Comparison of ENCODE assay signal across 8 mouse cellular contexts in genomic region chr6:25020005-25020772, GRCm38 (mm10).
DNase-seq lines count a peak whose midpoint lies in the region; ATAC-seq and TF ChIP-seq lines count a peak whose summit lies in the region.

No protein-coding gene starts in this region.

- intact Hi-C loops in gastrocnemius, postnatal 36 days (cut with DNase I), result no loop called here

- peak; percentile 56 to 60; a peak in 1 of 4 replicates for ATAC-seq in hematopoietic stem cell, adult 5-6 weeks (replicated peaks in 1 of 2; ENCODE audit: insufficient read depth in 1 of 2, low FRiP score in 2 of 2, low TSS enrichment in 1 of 2, low read depth in 1 of 2, poor library complexity in 2 of 2, severe bottlenecking in 2 of 2)
- no peak for ATAC-seq in limb, embryonic 14.5 days (ENCODE audit: low FRiP score, low read depth)
- ATAC-seq in stomach, embryonic 16.5 days (ENCODE audit: insufficient read depth, low FRiP score), result 0 out of 2 replicates have a peak, but pooled peaks have one; percentile 53

- no peak for TF ChIP-seq POLR2A in limb, embryonic 14.5 days (IDR thresholded peaks at IDR 0.05; ENCODE audit: borderline replicate concordance, extremely low read depth, insufficient read depth, insufficient read length)

- no peak overlapping the region for H3K9ac ChIP-seq in limb, embryonic 14.5 days (ENCODE audit: low read depth, low read length, severe bottlenecking)
- H3K9ac ChIP-seq in stomach, embryonic 16.5 days (ENCODE audit: low read length), result no peak overlapping the region

- H3K27me3 ChIP-seq in limb, embryonic 14.5 days (ENCODE audit: control insufficient read depth, insufficient read depth, low read length), result no peaks in the 10 kb centered on the region
- no peaks in the 10 kb centered on the region for H3K27me3 ChIP-seq in stomach, embryonic 16.5 days (ENCODE audit: control insufficient read depth, insufficient read depth, low read length)

- H3K4me3 ChIP-seq in limb, embryonic 14.5 days (replicated peaks; ENCODE audit: low read length), result no peak overlapping the region
- H3K4me3 ChIP-seq in stomach, embryonic 16.5 days (replicated peaks; ENCODE audit: low read length), result no peak overlapping the region

- no peaks in the 10 kb centered on the region for H3K4me1 ChIP-seq in limb, embryonic 14.5 days (ENCODE audit: control insufficient read depth, insufficient read depth, low read length)
- H3K4me1 ChIP-seq in stomach, embryonic 16.5 days (ENCODE audit: control insufficient read depth, insufficient read depth, low read length), result no peaks in the 10 kb centered on the region

- H3K4me2 ChIP-seq in limb, embryonic 14.5 days (replicated peaks; ENCODE audit: low read depth, low read length, severe bottlenecking), result no peak overlapping the region
- no peak overlapping the region for H3K4me2 ChIP-seq in stomach, embryonic 16.5 days (ENCODE audit: low read depth, low read length)

- no peaks in the 10 kb centered on the region for H3K36me3 ChIP-seq in limb, embryonic 14.5 days (ENCODE audit: control insufficient read depth, insufficient read depth, low read length)
- H3K36me3 ChIP-seq in stomach, embryonic 16.5 days (ENCODE audit: control insufficient read depth, insufficient read depth, low read length), result no peaks in the 10 kb centered on the region

- no peak overlapping the region for H3K27ac ChIP-seq in limb, embryonic 14.5 days (replicated peaks; ENCODE audit: low read depth, low read length)
- no peak overlapping the region for H3K27ac ChIP-seq in stomach, embryonic 16.5 days (ENCODE audit: low read length)

- H3K9me3 ChIP-seq in limb, embryonic 14.5 days (ENCODE audit: control insufficient read depth, low read length), result no peaks in the 10 kb centered on the region
- no peaks in the 10 kb centered on the region for H3K9me3 ChIP-seq in stomach, embryonic 16.5 days (replicated peaks; ENCODE audit: control insufficient read depth, low read length)

- peak; percentile 9 to 22 for DNase-seq in adrenal gland, postnatal 36 days
- no peak for DNase-seq in adrenal gland, postnatal 4 days (ENCODE audit: low spot score in 2 of 2)
- DNase-seq in right cerebral cortex, adult 18-20 months, result peak; percentile 27
- no peak for DNase-seq in right cerebral cortex, postnatal 25 days
- peak; percentile 68 for DNase-seq in limb, embryonic 14.5 days (ENCODE audit: low spot score)
- no peak for DNase-seq in gastrocnemius, postnatal 36 days

- 27% methylated on average over 2 of the region's 2 CpGs for WGBS in limb, embryonic 14.5 days
- 10% methylated on average over 2 of the region's 2 CpGs for WGBS in stomach, embryonic 16.5 days

Comparison
In these comparisons a context has a peak if more than half of its experiments do, and no peak if none do; other contexts are left out.
1. DNase-seq: peak in adrenal gland, postnatal 36 days (2 of 2), right cerebral cortex, adult 18-20 months (single experiment) and limb, embryonic 14.5 days (single experiment); none in adrenal gland, postnatal 4 days (0 of 2), right cerebral cortex, postnatal 25 days (single experiment) and gastrocnemius, postnatal 36 days (0 of 2).